Mouse (Mus musculus) olfactory bulb, adult 2 months (tissue): Measurements from ENCODE around the gene Dynll1. TPM values are rescaled to one million over a fixed set of nuclear protein-coding genes. Genes with fewer than 3 reads are reported as not detected.

Experiments used
- H3K27ac ChIP-seq: fragments of 200-500 bp; 2 replicates; pipeline ENCODE4 v1.5.1; 2012; ENCODE audit warnings: low read depth, low read length; ENCODE audit not compliant: insufficient read depth
- H3K4me1 ChIP-seq: fragments of 200-500 bp; 2 replicates; pipeline ENCODE4 v1.6.1; 2012; ENCODE audit warnings: low read length; ENCODE audit not compliant: control insufficient read depth, insufficient read depth
- H3K4me3 ChIP-seq: fragments of 200-500 bp; 2 replicates; pipeline ENCODE4 v1.5.1; 2012; ENCODE audit warnings: mild to moderate bottlenecking, low read depth, low read length, moderate library complexity; ENCODE audit not compliant: insufficient read depth
- CTCF ChIP-seq: fragments of 200-500 bp; IDR thresholded peaks from 2 replicates; pipeline ENCODE4 v1.5.1; 2012; ENCODE audit warnings: low read depth, mild to moderate bottlenecking, low read length, moderate library complexity; ENCODE audit not compliant: insufficient read depth
- POLR2A ChIP-seq: fragments of 200-500 bp; IDR thresholded peaks from 2 replicates; pipeline ENCODE4 v1.6.1; 2012; ENCODE audit warnings: mild to moderate bottlenecking, low read depth, low read length, moderate library complexity; ENCODE audit not compliant: insufficient read depth
- WGBS: fragments of 180-500 bp; shearing (Covaris S2); methylation state at CpG from one replicate; pipeline ENCODE4 v1.1.7; 2018; 5-methylcytosine and 5-hydroxymethylcytosine counted together
- polyA plus RNA-seq: library from polyadenylated mRNA; stranded (reverse); fragments of >200 nt; gene quantifications from 2 replicates; pipeline ENCODE4 v1.2.4, GENCODE M21; 2012; ENCODE audit warnings: low replicate concordance; ENCODE audit not compliant: missing spikeins, insufficient read depth, insufficient read length

Dynll1 gene
- polyA plus RNA-seq, 1 experiment: 797 TPM

DNA sequence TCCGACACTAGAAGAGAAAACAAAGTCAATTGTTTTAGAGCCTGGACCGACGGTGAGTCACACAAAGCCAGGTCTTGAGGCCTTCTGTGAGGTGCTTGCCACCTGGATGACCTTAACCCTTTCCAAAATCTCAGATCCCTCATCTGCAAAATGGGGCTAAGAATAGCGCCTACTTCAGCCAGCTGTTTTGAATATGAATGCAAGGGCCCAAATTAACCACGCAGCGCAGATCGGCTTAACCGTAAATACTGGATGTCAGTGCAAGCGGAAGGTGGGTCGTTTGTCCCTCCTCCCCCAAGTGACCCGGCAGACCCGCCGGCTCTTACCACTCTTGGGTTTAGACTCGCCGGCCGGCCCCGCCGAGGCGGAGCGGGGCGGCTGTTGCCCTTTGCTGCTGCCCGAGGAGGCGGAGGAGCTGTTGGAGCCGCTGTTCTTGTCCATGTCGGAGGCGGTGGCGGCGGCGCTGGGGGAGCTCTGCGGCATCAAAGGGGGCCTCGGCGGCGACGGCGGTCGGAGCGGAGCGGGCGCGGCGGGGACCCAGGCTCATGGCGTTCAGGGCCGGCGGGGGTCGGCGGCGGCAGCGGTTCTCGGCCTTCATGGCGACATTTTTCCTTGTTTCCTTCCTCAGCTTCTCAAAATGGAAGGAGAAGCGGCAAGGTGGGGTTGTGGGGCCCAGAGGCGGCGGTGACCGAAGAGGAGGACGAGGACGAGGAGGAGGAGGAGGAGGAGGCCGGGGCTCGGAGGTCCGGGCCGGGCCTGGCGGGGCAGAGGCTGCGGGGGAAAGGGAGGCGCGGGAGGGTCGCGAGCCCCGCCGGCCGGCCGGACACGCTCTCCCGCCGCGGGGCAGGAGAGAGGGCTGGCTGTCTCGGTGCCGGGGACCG, 28.6 kb downstream of the Dynll1 start:
- Histone ChIP-seq H3K4me3 (peak overlapping the region; percentile 87), H3K27ac (peak overlapping the region; percentile 77), H3K4me1 (peaks cover 7% of the 10 kb centered on the region)
- under 1% methylated on average over 76 of the region's 77 CpGs for WGBS
- TF ChIP-seq CTCF: no peak
- TF ChIP-seq POLR2A: no peak

DNA sequence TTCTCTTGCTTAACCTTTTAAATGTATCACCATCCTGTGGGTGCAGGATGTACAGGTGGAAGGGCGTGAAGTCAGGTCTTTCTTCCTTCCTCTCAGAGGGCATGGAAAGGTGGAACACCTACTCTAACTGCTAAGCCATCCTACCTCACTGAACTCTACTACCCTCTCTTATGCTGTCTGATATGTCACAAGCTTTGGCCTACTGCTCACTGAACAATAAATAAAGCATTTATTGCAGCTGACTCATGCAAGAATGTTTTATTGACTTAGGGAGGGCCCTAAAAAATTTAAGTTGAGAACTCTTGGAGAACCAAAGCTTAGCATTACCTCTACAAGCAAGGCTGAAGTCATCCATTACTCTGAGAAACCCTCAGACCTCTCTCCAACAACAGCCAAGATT, 30.8 kb downstream of the Dynll1 start:
- Histone ChIP-seq H3K4me1 (peaks cover 12% of the 10 kb centered on the region), H3K27ac (no peak overlapping the region), H3K4me3 (no peak overlapping the region)
- TF ChIP-seq CTCF (no peak), POLR2A (no peak)
- WGBS: 87% methylated on average over 1 of the region's 1 CpGs

DNA sequence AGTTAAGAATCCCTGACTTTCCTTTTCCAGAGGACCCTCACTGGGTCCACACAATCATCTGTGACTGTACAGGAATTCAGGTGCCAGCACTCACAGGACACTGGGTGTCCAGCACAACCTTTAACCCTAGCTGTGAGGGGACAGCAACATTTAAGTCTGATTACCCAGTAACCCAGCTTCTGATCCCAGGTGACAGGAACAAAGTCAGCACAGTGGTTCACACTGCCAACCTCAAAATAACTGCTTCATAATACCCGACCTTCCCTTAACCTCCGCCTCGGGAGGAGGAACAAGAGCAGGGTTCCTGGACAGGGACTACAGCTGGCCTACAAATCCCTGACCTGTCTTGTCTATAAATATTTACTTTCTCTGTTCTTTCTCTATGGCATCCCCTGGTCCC, 32.5 kb downstream of the Dynll1 start:
- H3K4me1 ChIP-seq: peaks cover 12% of the 10 kb centered on the region
- no peak overlapping the region for H3K4me3 ChIP-seq
- TF ChIP-seq POLR2A (no peak), CTCF (no peak)
- no peak overlapping the region for H3K27ac ChIP-seq
- whole genome bisulfite sequencing: 54% methylated on average over 3 of the region's 3 CpGs

DNA sequence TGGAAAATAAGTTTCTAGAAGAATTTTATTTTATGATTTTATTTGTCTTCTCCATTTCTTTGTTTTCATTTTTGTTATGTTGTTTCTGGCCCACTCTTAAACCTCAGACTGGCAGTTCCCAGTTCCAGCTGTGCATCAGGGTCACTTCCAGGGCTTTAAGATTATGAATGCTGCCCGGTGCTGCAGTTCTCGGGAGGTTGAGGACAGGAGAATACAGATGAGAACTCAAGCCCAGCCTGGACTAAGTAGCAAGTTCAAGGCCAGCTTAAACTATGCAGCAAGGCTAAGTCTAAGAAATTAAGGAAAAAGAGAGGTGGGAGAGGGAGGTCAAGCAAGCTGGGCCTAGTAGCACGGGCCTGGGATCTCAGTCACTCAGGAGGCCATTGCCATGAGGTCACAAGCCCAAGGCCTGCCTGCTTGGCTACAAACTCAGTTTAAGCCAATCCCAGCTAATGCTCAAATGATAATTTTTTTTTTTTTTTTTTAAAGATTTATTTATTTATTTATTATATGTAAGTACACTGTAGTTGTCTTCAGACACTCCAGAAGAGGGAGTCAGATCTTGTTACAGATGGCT, 33.2 kb downstream of the Dynll1 start:
- WGBS: 61% methylated on average over 3 of the region's 3 CpGs

DNA sequence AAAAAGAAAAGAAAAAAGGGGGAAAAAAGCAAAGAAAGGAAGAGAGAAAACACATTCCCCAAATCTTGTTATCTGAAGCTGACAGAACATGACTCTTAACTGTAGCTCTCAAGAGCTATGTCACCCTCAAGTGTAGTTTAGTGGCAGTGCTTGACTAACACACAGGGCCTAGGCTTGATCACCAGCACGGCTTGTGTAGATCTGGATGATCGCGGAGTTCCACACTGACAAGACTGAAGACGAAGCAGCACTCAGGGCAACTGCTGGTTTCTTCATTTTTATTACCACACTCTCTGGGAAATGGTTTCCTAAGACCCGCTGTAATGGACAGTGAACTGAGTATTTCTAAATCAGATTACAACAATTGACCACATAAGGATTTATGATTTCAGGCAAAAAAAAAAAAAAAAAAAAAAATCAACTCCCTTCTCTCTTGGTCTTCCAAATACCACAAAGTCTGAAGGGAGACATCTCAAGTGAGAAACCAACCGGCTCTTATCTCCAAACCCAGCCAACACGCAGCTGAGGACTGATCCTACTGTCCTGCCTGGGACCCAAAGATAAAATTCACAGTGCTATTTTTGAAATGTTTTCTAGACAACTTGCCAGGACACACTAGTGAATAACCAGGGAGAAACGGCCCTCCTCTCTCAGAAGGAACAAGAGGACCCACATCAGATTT, 33.9 kb downstream of the Dynll1 start:
- Histone ChIP-seq H3K27ac (no peak overlapping the region), H3K4me1 (peaks cover 15% of the 10 kb centered on the region), H3K4me3 (no peak overlapping the region)
- WGBS: 74% methylated on average over 8 of the region's 8 CpGs
- TF ChIP-seq CTCF (no peak), POLR2A (no peak)

More for the DNA sequence above, 33.2 kb downstream of the Dynll1 start:
- Histone ChIP-seq H3K4me1 (peaks cover 13% of the 10 kb centered on the region), H3K27ac (no peak overlapping the region), H3K4me3 (no peak overlapping the region)
- TF ChIP-seq POLR2A (no peak), CTCF (no peak)

DNA sequence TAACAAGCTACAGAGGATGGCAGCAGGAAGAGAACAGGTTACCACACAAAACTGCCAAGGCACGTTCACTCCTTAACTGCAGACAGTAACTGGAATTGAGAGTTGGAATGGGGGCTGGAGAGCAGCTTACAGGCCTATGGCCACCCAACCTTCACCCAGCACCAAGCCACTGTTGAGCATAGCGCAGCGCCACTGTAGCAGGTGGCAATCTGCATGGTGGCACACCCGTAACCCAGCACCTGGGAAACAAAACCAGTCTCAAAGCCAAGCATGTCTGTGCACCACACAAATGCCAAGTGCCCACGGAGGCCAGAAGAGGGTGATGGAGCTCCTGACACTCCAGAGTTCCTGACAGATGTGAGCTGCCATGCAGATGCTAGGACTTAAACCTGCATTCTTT, 34.5 kb downstream of the Dynll1 start:
- Histone ChIP-seq H3K4me3 (no peak overlapping the region), H3K27ac (no peak overlapping the region), H3K4me1 (peaks cover 15% of the 10 kb centered on the region)
- TF ChIP-seq CTCF (no peak), POLR2A (no peak)
- WGBS: 82% methylated on average over 5 of the region's 5 CpGs

DNA sequence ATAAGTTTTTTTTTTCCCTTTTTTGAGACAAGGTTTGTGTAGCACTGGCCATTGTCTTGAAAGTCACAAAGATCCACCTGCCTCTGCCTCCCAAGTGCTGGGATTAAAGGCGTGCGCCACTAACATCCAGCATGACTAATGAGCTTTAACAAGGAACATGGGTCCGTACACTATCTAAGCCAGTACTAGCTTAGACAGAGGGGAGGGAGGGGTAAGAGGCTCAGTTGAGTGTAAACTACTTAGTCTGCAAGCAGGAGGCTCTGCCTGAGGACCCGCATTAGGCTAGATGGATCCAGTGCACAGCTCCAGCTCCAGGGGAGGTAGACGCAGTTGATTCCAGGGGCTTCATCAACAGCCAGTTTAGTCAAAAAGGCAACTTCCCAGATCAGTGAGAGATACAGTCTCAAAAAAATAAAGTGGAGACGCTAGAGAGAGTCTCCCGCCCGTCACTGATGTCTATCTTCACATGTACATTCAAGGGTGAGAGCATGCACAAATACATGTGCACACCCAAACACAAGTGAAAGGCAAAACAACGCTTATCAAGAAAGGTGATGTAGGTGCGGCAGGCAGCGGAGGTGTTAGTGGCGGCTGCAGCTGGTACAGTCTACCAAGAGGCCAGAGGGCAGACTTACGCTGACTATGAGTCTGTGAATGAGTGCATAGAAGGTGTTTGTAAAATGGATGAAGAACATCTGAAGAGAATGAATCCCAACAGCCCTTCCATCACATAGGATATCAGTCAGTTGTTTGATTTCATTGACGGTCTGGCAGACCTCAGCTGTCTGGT, 38.1 kb downstream of the Dynll1 start:
- H3K4me3 ChIP-seq: no peak overlapping the region
- H3K4me1 ChIP-seq: peaks cover 21% of the 10 kb centered on the region
- WGBS: 87% methylated on average over 14 of the region's 14 CpGs
- TF ChIP-seq CTCF (no peak), POLR2A (no peak)
- H3K27ac ChIP-seq: no peak overlapping the region

DNA sequence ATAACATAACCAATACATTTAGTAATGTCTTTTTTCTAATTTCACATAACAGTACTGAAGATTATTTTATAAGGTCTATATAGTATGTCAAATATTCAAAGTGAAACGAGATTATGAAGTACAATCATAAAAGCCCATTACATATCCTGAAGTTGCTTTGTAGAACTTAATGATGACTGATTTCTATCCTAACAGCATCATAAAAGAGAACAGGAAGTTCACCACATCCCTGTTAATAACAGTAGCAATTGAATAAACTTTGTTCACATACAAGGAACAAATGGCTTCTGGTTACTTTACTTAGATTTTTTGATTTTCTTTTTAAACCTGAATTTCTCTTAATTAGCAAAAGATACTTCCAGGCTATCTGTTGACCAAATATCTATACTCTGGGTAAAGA, 38.9 kb downstream of the Dynll1 start:
- Histone ChIP-seq H3K27ac (no peak overlapping the region), H3K4me1 (peaks cover 18% of the 10 kb centered on the region), H3K4me3 (no peak overlapping the region)
- TF ChIP-seq POLR2A: no peak
- TF ChIP-seq CTCF: no peak
- 86% methylated on average over 1 of the region's 1 CpGs for WGBS

DNA sequence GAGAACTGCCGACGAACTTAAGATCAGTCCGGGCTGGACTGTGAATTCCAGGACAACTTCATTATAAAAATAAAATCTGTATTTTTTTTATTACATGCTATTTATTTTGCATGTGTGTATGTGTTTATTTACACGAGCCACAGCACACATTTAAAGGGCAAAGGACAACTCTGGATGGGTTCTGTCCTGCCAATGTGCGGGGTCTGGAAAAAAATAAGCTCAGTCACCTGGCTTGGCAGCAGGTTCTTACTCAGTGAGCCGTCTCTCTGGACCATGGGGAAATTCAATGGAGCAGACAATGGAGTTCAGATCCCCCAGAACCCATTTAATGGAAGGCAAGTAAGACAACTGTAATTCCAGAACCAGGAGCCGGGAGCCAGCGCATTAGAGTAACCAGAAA, 39.7 kb downstream of the Dynll1 start:
- TF ChIP-seq POLR2A: no peak
- TF ChIP-seq CTCF: no peak
- Histone ChIP-seq H3K4me3 (no peak overlapping the region), H3K4me1 (peaks cover 14% of the 10 kb centered on the region), H3K27ac (no peak overlapping the region)
- WGBS: 81% methylated on average over 8 of the region's 8 CpGs
